Mouse (Mus musculus) heart, adult 2 months (tissue): Measurements from ENCODE around the gene Slc25a34. TPM values are rescaled to one million over a fixed set of nuclear protein-coding genes. Genes with fewer than 3 reads are reported as not detected.

ENCODE experiments used
- DNase-seq, 2 experiments: peaks; one replicate each; pipeline ENCODE4 v3.0.0; 2021
- H3K27ac ChIP-seq: fragments of 200-600 bp; 2 replicates; pipeline ENCODE4 v1.8.1; 2022
- H3K27me3 ChIP-seq: fragments of 200-500 bp; 2 replicates; pipeline ENCODE4 v1.6.1; 2012; ENCODE audit warnings: mild to moderate bottlenecking, low read length, inconsistent platforms, mixed read lengths; ENCODE audit not compliant: control insufficient read depth, insufficient read depth
- H3K36me3 ChIP-seq: fragments of 200-500 bp; 2 replicates; pipeline ENCODE4 v1.6.1; 2012; ENCODE audit warnings: low read length, inconsistent platforms; ENCODE audit not compliant: control insufficient read depth, insufficient read depth
- H3K4me1 ChIP-seq: fragments of 200-500 bp; 2 replicates; pipeline ENCODE4 v1.6.1; 2011; ENCODE audit warnings: low read length; ENCODE audit not compliant: control insufficient read depth, insufficient read depth
- H3K4me3 ChIP-seq: fragments of 200-600 bp; 2 replicates; pipeline ENCODE4 v1.8.1; 2022
- H3K79me2 ChIP-seq: fragments of 200-500 bp; replicated peaks from 2 replicates; pipeline ENCODE4 v1.6.1; 2012; ENCODE audit warnings: mild to moderate bottlenecking, inconsistent platforms, low read length, moderate library complexity, mixed read lengths; ENCODE audit not compliant: control insufficient read depth, insufficient read depth
- H3K9ac ChIP-seq: fragments of 200-500 bp; 2 replicates; pipeline ENCODE4 v1.6.1; 2012; ENCODE audit warnings: low read depth, mild to moderate bottlenecking, control low read depth, inconsistent platforms, low read length, mixed read lengths
- CTCF ChIP-seq: fragments of 200-600 bp; IDR thresholded peaks from 2 replicates; pipeline ENCODE4 v1.8.1; 2022; ENCODE audit warnings: antibody characterized with exemption, mild to moderate bottlenecking, moderate library complexity
- EP300 ChIP-seq: fragments of 200-500 bp; IDR thresholded peaks from 2 replicates; pipeline ENCODE4 v1.6.1; 2011; ENCODE audit warnings: low read depth, low read length, control low read depth; ENCODE audit not compliant: insufficient read depth
- POLR2A ChIP-seq: fragments of 200-500 bp; IDR thresholded peaks from 2 replicates; pipeline ENCODE4 v1.6.1; 2011; ENCODE audit warnings: mild to moderate bottlenecking, low read depth, low read length, control low read depth; ENCODE audit not compliant: insufficient read depth
- WGBS: fragments of 180-500 bp; shearing (Covaris S2); methylation state at CpG from one replicate; pipeline ENCODE4 v1.1.7; 2018; 5-methylcytosine and 5-hydroxymethylcytosine counted together
- intact Hi-C: fragments of 180-260 bp; cut with DNase I; formaldehyde crosslinking; loops from one replicate; pipeline ENCODE4 v1.15.1; 2025
- polyA plus RNA-seq: library from polyadenylated mRNA; depleted of rRNA; stranded (reverse); fragments of >200 nt; gene quantifications from 2 replicates; pipeline ENCODE4 v1.2.3, GENCODE M21; 2012
- total RNA-seq, 2 experiments: library from RNA; stranded (reverse); gene quantifications; 2 replicates each; pipeline ENCODE4 v1.2.3; 2021

Slc25a34 gene
- total and polyA plus RNA-seq, 3 experiments = 118 to 183 (median 132) TPM

- peak; percentile 66 to 69 for DNase-seq
- peak overlapping the region; percentile 88 for H3K27ac ChIP-seq
- H3K79me2 ChIP-seq = peaks cover 6% of the 10 kb centered on the region
- H3K27me3 ChIP-seq = no peaks in the 10 kb centered on the region
- H3K9ac ChIP-seq = peak overlapping the region; percentile 79
- H3K4me3 ChIP-seq = peak overlapping the region; percentile 73
- intact Hi-C loops = no loop called here
- peaks cover 5% of the 10 kb centered on the region for H3K36me3 ChIP-seq
- WGBS = 2% methylated on average over 47 of the region's 47 CpGs
- no peak for TF ChIP-seq POLR2A
- TF ChIP-seq EP300 = 0 out of 2 replicates have a peak, but pooled peaks have one; percentile 24
- no peak for TF ChIP-seq CTCF
- H3K4me1 ChIP-seq = peaks cover 10% of the 10 kb centered on the region
Measured at GRCm38 (mm10) chr4:141663122-141663931, 39.7 kb upstream of the Slc25a34 start.

DNA sequence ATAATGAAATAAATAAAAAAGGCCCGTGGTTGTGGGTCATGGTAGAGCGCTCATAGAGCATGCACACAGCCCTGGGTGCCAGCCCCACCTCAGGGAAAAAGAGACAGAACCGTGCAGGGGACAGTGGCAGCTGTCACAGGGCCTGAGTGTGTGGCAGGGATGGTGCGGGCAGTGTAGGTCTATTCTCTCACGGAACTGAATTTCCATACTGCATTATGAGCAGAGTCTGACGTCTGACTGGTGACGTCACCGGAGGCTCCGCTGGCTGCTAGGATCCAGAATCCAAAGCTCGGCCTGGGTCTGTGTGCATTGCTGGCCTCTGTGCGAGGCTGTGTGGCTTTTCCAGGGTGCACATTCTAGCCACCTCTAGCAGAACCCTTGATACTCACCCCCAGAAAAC, 37.3 kb upstream of the Slc25a34 start:
- 82% methylated on average over 11 of the region's 11 CpGs for WGBS
- no peak overlapping the region for H3K27ac ChIP-seq
- peaks cover 17% of the 10 kb centered on the region for H3K4me1 ChIP-seq
- no peak for TF ChIP-seq POLR2A
- no peak for TF ChIP-seq CTCF
- TF ChIP-seq EP300 = no peak
- intact Hi-C loops = no loop called here
- H3K4me3 ChIP-seq = no peak overlapping the region
- H3K36me3 ChIP-seq = peaks cover 5% of the 10 kb centered on the region
- no peak overlapping the region for H3K9ac ChIP-seq
- H3K79me2 ChIP-seq = peaks cover 6% of the 10 kb centered on the region
- no peak for DNase-seq
- H3K27me3 ChIP-seq = no peaks in the 10 kb centered on the region

DNA sequence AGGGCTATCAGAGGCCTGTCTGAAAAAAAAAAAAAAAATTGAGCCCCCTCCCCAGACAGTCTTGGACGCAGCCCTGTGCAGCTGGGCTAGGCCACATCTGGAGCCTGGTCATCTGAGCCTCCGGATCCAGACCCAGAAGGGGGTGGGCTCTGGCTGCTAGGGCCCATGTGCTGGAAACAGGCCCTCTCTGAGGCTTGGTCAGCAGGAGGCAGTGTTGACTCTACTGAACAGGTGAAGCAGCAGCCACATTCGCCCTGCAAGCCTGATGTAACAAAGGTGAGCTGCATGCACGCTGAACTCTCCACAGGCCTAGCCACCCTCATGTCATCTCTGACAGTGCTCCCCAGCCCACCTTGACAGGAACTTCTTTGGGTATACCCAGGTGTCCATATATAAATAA, 36.1 kb upstream of the Slc25a34 start:
- H3K27ac ChIP-seq = no peak overlapping the region
- intact Hi-C loops = no loop called here

GRCm38 (mm10) chr4:141658846-141659484, 35.3 kb upstream of the Slc25a34 start:
- no peak for DNase-seq
- Histone ChIP-seq H3K4me1 (peaks cover 16% of the 10 kb centered on the region), H3K27ac (peak overlapping the region; percentile 41), H3K4me3 (no peak overlapping the region), H3K9ac (no peak overlapping the region), H3K36me3 (peaks cover 5% of the 10 kb centered on the region), H3K27me3 (no peaks in the 10 kb centered on the region), H3K79me2 (peaks cover 6% of the 10 kb centered on the region)
- intact Hi-C loops = no loop called here
- TF ChIP-seq EP300 (no peak), POLR2A (no peak), CTCF (no peak)
- 63% methylated on average over 6 of the region's 6 CpGs for WGBS

More for the DNA sequence above, 36.1 kb upstream of the Slc25a34 start:
- H3K4me1 ChIP-seq = peaks cover 15% of the 10 kb centered on the region
- no peak overlapping the region for H3K4me3 ChIP-seq
- no peaks in the 10 kb centered on the region for H3K27me3 ChIP-seq
- no peak overlapping the region for H3K9ac ChIP-seq
- no peak for TF ChIP-seq POLR2A
- TF ChIP-seq CTCF = peak; percentile 44
- no peak for TF ChIP-seq EP300
- WGBS = 59% methylated on average over 4 of the region's 4 CpGs
- H3K79me2 ChIP-seq = peaks cover 6% of the 10 kb centered on the region
- DNase-seq = no peak
- peaks cover 5% of the 10 kb centered on the region for H3K36me3 ChIP-seq

DNA sequence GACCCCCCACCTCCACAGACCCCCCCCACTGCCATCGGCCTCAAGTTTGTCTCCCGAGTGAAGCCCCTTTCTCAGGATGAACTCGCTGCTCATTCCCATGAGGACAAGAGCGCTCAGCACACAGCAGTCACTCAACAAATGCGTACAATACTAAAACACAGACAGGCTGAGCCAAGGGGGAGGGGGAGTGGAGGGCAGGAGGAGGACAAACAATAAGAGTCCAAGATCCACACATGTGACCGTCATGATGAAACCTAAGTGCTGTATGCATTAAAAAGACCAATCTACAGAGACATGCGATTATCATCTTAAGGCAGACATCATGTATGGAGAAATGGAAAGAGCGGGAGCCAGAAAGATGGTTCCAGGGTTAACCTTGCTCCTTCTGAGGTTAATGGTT, 33.3 kb upstream of the Slc25a34 start:
- no peaks in the 10 kb centered on the region for H3K27me3 ChIP-seq
- no peak for TF ChIP-seq EP300
- no peak for TF ChIP-seq POLR2A
- TF ChIP-seq CTCF = no peak
- no peak overlapping the region for H3K9ac ChIP-seq
- peaks cover 3% of the 10 kb centered on the region for H3K79me2 ChIP-seq
- peaks cover 3% of the 10 kb centered on the region for H3K36me3 ChIP-seq
- DNase-seq = no peak
- peaks cover 16% of the 10 kb centered on the region for H3K4me1 ChIP-seq
- 66% methylated on average over 8 of the region's 8 CpGs for WGBS
- intact Hi-C loops = no loop called here
- no peak overlapping the region for H3K4me3 ChIP-seq
- H3K27ac ChIP-seq = peak overlapping the region; percentile 75
